Mouse (Mus musculus) lung, embryonic 16.5 days (tissue): ENCODE measurements around the gene Tubgcp6. TPM values are rescaled to one million over a fixed set of nuclear protein-coding genes. Genes with fewer than 3 reads are reported as not detected.

Source experiments
- ATAC-seq: fragments of 200-750 bp; cut with Nextera tagmentation; 2 replicates; pipeline ENCODE4 v1.8.0; 2017; ENCODE audit warnings: low read depth, mild to moderate bottlenecking, moderate library complexity
- H3K27ac ChIP-seq: fragments of 300-500 bp; sonication (generic); 2 replicates; pipeline ENCODE4 v1.5.1; 2014; ENCODE audit warnings: mild to moderate bottlenecking, control low read depth, low read length
- H3K27me3 ChIP-seq: fragments of 300-500 bp; sonication (generic); 2 replicates; pipeline ENCODE4 v1.6.1; 2014; ENCODE audit warnings: low read depth, low read length, mixed read lengths; ENCODE audit not compliant: control insufficient read depth, insufficient read depth
- H3K36me3 ChIP-seq: fragments of 300-500 bp; sonication (generic); 2 replicates; pipeline ENCODE4 v1.6.1; 2014; ENCODE audit warnings: low read length; ENCODE audit not compliant: control insufficient read depth, insufficient read depth
- H3K4me1 ChIP-seq: fragments of 300-500 bp; sonication (generic); replicated peaks from 2 replicates; pipeline ENCODE4 v1.6.1; 2014; ENCODE audit warnings: low read length, mixed read lengths; ENCODE audit not compliant: control insufficient read depth, insufficient read depth
- H3K4me2 ChIP-seq: fragments of 300-500 bp; sonication (generic); 2 replicates; pipeline ENCODE4 v1.6.1; 2014; ENCODE audit warnings: low read depth, low read length, control low read depth
- H3K4me3 ChIP-seq: fragments of 300-500 bp; sonication (generic); 2 replicates; pipeline ENCODE4 v1.5.1; 2014; ENCODE audit warnings: mild to moderate bottlenecking, low read length, control low read depth
- H3K9ac ChIP-seq: fragments of 300-500 bp; sonication (generic); 2 replicates; pipeline ENCODE4 v1.6.1; 2014; ENCODE audit warnings: low read length, control low read depth
- H3K9me3 ChIP-seq: fragments of 300-500 bp; sonication (generic); 2 replicates; pipeline ENCODE4 v1.6.1; 2016; ENCODE audit warnings: low read length; ENCODE audit not compliant: control insufficient read depth
- WGBS: fragments of 180-500 bp; shearing (Covaris S2); extraction: QIAGEN DNeasy Blood & Tissue Kit; methylation state at CpG from one replicate; pipeline ENCODE4 v1.1.7; 2014; 5-methylcytosine and 5-hydroxymethylcytosine counted together
- polyA plus RNA-seq: library from polyadenylated mRNA; unstranded; fragments of >200 nt; fragmentation: Nextera tagmentation; extraction: Ambion mirVana; gene quantifications from 2 replicates; pipeline ENCODE4 v1.2.1, GENCODE M21; 2015

The Tubgcp6 gene
- polyA plus RNA-seq, 1 experiment from 2014 or later = 15.7 TPM

DNA sequence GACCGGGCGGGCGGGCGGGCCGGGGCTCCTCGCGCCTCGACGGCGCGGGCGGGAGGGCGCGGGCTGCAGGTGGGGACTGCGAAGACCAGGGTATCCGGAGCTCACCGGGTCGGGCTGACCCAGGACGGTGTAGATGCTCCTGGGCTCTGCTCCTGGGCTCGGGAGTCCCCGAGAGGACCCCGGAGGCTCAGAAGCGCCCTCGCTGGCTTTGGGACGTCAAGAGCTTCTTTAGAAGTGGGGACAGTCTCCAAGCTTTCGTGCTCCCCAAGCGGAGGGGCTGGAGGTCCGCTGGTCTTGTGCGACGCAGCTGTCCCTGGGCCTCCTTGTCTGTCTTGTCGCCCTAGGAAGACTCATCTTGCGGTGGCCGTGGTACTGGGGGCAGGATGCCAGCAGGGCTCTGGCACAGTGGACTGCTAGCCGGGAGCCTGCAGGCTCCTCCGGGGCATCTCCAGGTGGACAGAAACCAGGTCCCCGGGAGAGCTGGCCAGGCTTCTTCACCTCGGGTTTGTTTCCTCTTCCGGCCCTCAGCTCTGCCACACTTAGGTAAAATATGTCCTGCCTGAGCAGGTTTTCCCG lies 46.7 kb downstream of the Tubgcp6 start:
- peak overlapping the region; percentile 86 for H3K4me3 ChIP-seq
- no peak; the same call in 1 of the 2 replicates for ATAC-seq
- peaks cover 34% of the 10 kb centered on the region for H3K4me1 ChIP-seq
- no peaks in the 10 kb centered on the region for H3K9me3 ChIP-seq
- WGBS = 0% methylated on average over 38 of the region's 39 CpGs
- peaks cover 3% of the 10 kb centered on the region; the same call in 1 of the 2 replicates for H3K36me3 ChIP-seq
- H3K9ac ChIP-seq = peak overlapping the region; percentile 96
- peak overlapping the region; percentile 90 for H3K27ac ChIP-seq
- no peaks in the 10 kb centered on the region for H3K27me3 ChIP-seq
- H3K4me2 ChIP-seq = peak overlapping the region; percentile 93

GRCm38 (mm10) chr15:89075478-89076147 lies 47.3 kb downstream of the Tubgcp6 start:
- ATAC-seq = peak; percentile 95
- WGBS = 0% methylated on average over 31 of the region's 59 CpGs
- peak overlapping the region; percentile 93 for H3K4me2 ChIP-seq
- peaks cover 34% of the 10 kb centered on the region for H3K4me1 ChIP-seq
- no peaks in the 10 kb centered on the region for H3K9me3 ChIP-seq
- H3K4me3 ChIP-seq = peak overlapping the region; percentile 86
- peaks cover 2% of the 10 kb centered on the region; the same call in 1 of the 2 replicates for H3K36me3 ChIP-seq
- no peaks in the 10 kb centered on the region for H3K27me3 ChIP-seq
- H3K9ac ChIP-seq = peak overlapping the region; percentile 96
- peak overlapping the region; percentile 90 for H3K27ac ChIP-seq

- peaks cover 34% of the 10 kb centered on the region for H3K4me1 ChIP-seq
- 17% methylated on average over 11 of the region's 11 CpGs for WGBS
- H3K36me3 ChIP-seq = no peaks in the 10 kb centered on the region
- H3K9me3 ChIP-seq = no peaks in the 10 kb centered on the region
- H3K4me3 ChIP-seq = peak within 1 kb of the TSS; percentile 86
- no peak; the same call in 1 of the 2 replicates for ATAC-seq
- H3K9ac ChIP-seq = peak within 1 kb of the TSS; percentile 96
- no peaks in the 10 kb centered on the region for H3K27me3 ChIP-seq
- peak within 1 kb of the TSS; percentile 90 for H3K27ac ChIP-seq
- H3K4me2 ChIP-seq = peak within 1 kb of the TSS; percentile 93
Observed at GRCm38 (mm10) chr15:89074613-89075477, 48.1 kb downstream of the Tubgcp6 start, which contains the start of gene Trabd. Gene Trabd, plus strand, starts transcription at chr15:89075124.

GRCm38 (mm10) chr15:89073993-89074603 lies 48.8 kb downstream of the Tubgcp6 start:
- Histone ChIP-seq H3K4me3 (no peak overlapping the region), H3K9me3 (no peaks in the 10 kb centered on the region), H3K27ac (no peak overlapping the region), H3K4me2 (no peak overlapping the region), H3K9ac (no peak overlapping the region), H3K4me1 (peaks cover 34% of the 10 kb centered on the region), H3K27me3 (no peaks in the 10 kb centered on the region), H3K36me3 (no peaks in the 10 kb centered on the region)
- WGBS = 67% methylated on average over 10 of the region's 10 CpGs
- ATAC-seq = no peak

DNA sequence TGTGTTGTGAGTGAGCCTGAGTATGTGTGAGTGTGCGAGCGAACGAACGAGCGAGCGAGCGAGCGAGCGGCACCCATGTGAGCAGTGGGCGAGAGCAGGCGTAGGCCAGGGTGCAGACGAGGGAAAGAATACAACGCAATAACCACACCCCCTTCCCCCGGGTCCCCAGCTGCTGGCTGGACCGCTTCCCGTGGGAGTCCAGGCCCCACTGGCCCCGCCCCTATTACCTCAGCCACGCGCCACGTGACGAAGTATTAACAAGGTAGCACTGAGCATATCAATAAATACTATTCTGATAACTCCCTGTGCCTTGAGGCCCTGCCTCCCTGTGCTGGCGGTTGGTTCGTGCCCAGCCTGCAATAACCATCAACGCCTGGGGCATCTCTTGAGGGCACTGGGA lies 52.3 kb downstream of the Tubgcp6 start:
- Histone ChIP-seq H3K9me3 (no peaks in the 10 kb centered on the region), H3K36me3 (no peaks in the 10 kb centered on the region), H3K27me3 (peaks cover 29% of the 10 kb centered on the region), H3K4me1 (peaks cover 14% of the 10 kb centered on the region; the same call in 1 of the 2 replicates), H3K27ac (no peak overlapping the region), H3K9ac (no peak overlapping the region), H3K4me2 (no peak overlapping the region), H3K4me3 (no peak overlapping the region)
- ATAC-seq = no peak
- 59% methylated on average over 24 of the region's 24 CpGs for WGBS

DNA sequence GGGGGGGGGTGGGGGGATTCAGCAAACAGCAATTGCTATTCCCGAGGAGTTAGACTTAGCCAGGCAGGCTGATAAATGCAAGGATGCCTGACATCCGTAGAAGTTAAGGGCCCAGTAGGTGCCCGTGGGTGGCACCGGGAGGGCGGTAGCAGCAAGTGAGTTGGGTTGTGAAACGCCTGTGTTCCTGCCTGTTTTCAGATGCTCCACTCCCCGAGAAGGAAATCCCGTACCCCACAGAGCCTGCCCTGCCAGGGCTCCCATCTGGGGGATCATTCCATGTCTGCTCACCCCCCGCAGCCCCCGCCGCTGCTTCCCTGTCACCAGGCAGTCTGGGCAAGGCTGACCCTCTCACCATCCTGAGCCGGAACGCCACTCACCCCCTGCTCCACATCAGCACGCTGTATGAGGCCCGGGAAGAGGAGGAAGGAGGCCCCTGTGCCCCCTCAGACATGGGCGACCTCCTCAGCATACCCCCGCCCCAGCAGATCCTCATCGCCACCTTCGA lies 53.5 kb downstream of the Tubgcp6 start:
- Histone ChIP-seq H3K4me3 (no peak overlapping the region), H3K36me3 (no peaks in the 10 kb centered on the region), H3K27me3 (peaks cover 29% of the 10 kb centered on the region), H3K9ac (no peak overlapping the region), H3K9me3 (no peaks in the 10 kb centered on the region), H3K27ac (no peak overlapping the region), H3K4me1 (peaks cover 3% of the 10 kb centered on the region; the same call in 1 of the 2 replicates), H3K4me2 (no peak overlapping the region)
- WGBS = 63% methylated on average over 19 of the region's 19 CpGs
- ATAC-seq = no peak

GRCm38 (mm10) chr15:89068226-89068625 lies 54.7 kb downstream of the Tubgcp6 start:
- H3K4me1 ChIP-seq = no peaks in the 10 kb centered on the region
- peaks cover 29% of the 10 kb centered on the region for H3K27me3 ChIP-seq
- H3K4me2 ChIP-seq = peak overlapping the region; percentile 45
- peak overlapping the region; percentile 16 for H3K4me3 ChIP-seq
- H3K9ac ChIP-seq = no peak overlapping the region
- H3K36me3 ChIP-seq = no peaks in the 10 kb centered on the region
- no peak for ATAC-seq
- 17% methylated on average over 26 of the region's 26 CpGs for WGBS
- no peak overlapping the region for H3K27ac ChIP-seq
- no peaks in the 10 kb centered on the region for H3K9me3 ChIP-seq

- no peak overlapping the region for H3K9ac ChIP-seq
- no peaks in the 10 kb centered on the region for H3K36me3 ChIP-seq
- H3K4me3 ChIP-seq = peak overlapping the region; percentile 16
- H3K4me1 ChIP-seq = no peaks in the 10 kb centered on the region
- peaks cover 29% of the 10 kb centered on the region for H3K27me3 ChIP-seq
- WGBS = 19% methylated on average over 35 of the region's 35 CpGs
- H3K9me3 ChIP-seq = no peaks in the 10 kb centered on the region
- peak overlapping the region; percentile 45 for H3K4me2 ChIP-seq
- H3K27ac ChIP-seq = no peak overlapping the region
- ATAC-seq = no peak
Observed at GRCm38 (mm10) chr15:89067609-89068008, 55.3 kb downstream of the Tubgcp6 start.
